Mouse (Mus musculus) layer of hippocampus, adult 2 months (tissue): ENCODE measurements around the gene Qrfp. TPM values are rescaled to one million over a fixed set of nuclear protein-coding genes. Genes with fewer than 3 reads are reported as not detected.

Experiments used
- DNase-seq, 2 experiments: peaks; one replicate each; pipeline ENCODE4 v3.0.0; 2022; ENCODE audit warnings: low spot score in 2 of 2
- H3K27ac ChIP-seq: fragments of 200-600 bp; 2 replicates; pipeline ENCODE4 v1.8.1; 2022
- H3K4me3 ChIP-seq: fragments of 200-600 bp; 2 replicates; pipeline ENCODE4 v1.8.1; 2022; ENCODE audit warnings: mild to moderate bottlenecking
- CTCF ChIP-seq: fragments of 200-600 bp; conservative IDR thresholded peaks from 2 replicates; pipeline ENCODE4 v1.8.1; 2022; ENCODE audit warnings: antibody characterized with exemption, mild to moderate bottlenecking, moderate library complexity
- long read RNA-seq, 2 experiments: library from polyadenylated mRNA; stranded (forward); transcript quantifications; one replicate each; pipeline ENCODE4 v2.0.0; 2021; ENCODE audit warnings: borderline mapping rate in 2 of 2
- total RNA-seq, 2 experiments: library from RNA; stranded (reverse); gene quantifications; 2 replicates each; pipeline ENCODE4 v1.2.3; 2021

Qrfp gene
- not detected for total RNA-seq
- long read RNA-seq, experiment 1: 0 reads
- long read RNA-seq, experiment 2: 0 reads

GRCm38 (mm10) chr2:31810444-31810843, at the start of gene Qrfp:
Gene Qrfp, minus strand, starts transcription at chr2:31810580.
- no peak for DNase-seq
- Histone ChIP-seq H3K4me3 (no peak within 1 kb of the TSS), H3K27ac (no peak within 1 kb of the TSS)
- no peak for TF ChIP-seq CTCF

GRCm38 (mm10) chr2:31858500-31858899, 48.1 kb upstream of the Qrfp start:
- no peak for DNase-seq
- TF ChIP-seq CTCF: no peak
- Histone ChIP-seq H3K4me3 (no peak overlapping the region), H3K27ac (no peak overlapping the region)

DNA sequence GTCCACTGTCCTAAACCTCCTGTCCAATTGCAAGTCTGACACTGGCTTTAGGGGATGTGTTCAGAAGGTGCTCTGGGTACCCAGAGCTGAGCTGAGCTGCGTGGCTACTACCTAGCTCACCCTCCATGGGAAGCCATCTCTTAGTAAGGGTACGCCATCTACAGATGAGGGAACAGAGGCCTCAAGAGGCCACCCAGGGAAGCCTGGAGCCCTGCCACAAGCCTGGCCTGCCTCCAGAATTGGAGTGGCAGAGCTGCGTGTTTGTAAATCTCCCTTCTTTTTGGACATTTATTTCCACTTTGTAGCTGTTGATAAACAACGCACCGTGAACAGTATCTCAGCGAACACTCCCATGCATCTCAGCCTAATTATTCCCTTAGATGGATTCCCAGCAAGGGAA, 46.8 kb upstream of the Qrfp start:
- TF ChIP-seq CTCF: 0 out of 2 replicates have a peak, but pooled peaks have one; percentile 8
- H3K27ac ChIP-seq: no peak overlapping the region
- H3K4me3 ChIP-seq: no peak overlapping the region
- no peak for DNase-seq

- no peak for TF ChIP-seq CTCF
- DNase-seq: no peak
- Histone ChIP-seq H3K27ac (no peak overlapping the region), H3K4me3 (no peak overlapping the region)
Measured at GRCm38 (mm10) chr2:31855991-31856390, 45.6 kb upstream of the Qrfp start.

DNA sequence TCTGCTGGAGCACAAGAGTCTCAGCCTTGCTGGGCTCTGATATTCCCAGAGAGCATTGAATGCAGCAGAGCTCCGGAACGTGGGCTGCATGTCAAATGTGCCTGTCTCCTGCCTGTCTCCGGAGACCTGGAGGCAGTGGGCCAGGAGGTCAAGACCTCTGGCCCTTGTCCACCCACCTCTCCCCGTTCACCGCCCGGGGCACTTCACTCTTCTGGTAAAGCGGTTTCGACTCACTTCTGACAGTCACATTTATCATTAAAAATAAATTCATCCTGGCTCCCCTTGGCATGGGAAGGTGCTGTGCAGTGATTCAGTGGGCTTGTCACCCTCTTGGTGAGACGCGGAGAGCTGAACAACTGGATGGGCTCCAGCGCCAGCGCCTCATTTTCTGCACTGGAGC, 39.8 kb upstream of the Qrfp start:
- no peak overlapping the region for H3K4me3 ChIP-seq
- DNase-seq: no peak
- no peak overlapping the region for H3K27ac ChIP-seq
- TF ChIP-seq CTCF: no peak

- TF ChIP-seq CTCF: peak; percentile 75
- Histone ChIP-seq H3K27ac (no peak overlapping the region), H3K4me3 (no peak overlapping the region)
- DNase-seq: no peak
Measured at GRCm38 (mm10) chr2:31847908-31848307, 37.5 kb upstream of the Qrfp start.

DNA sequence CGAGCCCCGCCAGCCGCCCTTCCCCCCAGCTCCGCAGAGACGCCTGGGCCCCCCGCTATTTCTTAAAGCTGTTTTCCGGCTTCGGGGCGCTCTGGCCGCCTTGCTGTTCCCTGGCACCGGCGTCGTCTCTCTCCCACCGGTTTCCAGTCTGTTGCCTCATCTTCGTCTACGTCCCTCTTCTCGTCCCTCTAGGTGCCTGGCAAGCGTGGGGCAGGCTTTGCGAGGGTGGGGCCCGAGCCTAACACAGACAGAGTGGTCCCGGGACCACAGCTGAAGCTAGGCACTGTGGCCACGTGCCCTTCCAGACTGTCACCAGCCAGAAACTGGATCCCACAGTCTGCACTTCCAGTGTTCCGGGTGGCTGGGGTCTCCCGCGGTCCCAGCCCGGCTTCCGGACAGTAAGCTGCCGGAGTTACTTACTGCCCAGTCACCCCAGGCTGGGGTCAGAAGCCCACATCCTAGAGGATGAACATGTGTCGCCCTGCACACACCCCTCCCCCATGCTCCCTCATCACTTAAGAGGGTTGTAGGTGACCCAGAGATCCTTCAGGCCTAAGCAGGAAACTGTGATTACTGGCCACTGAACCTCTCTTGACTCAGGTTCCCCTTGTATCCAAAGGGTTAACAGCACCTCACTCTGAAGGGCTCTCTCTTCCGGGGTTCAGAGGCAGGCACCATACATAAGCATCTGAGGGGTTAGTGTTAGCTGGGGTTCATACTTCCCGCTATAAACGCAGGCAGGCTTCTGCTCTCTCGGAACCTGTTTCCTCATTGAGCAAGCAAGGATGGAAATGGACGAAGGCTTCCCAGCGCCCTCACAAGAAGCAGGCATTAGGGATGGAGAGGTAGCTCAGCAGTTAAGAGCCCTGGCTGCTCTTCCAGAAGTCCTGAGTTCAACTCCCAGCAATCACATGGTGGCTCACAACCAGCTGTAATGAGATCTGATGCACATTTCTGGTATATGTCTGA, 36.6 kb upstream of the Qrfp start:
- TF ChIP-seq CTCF: no peak
- no peak for DNase-seq
- peak overlapping the region; percentile 82; the same call in 1 of the 2 replicates for H3K27ac ChIP-seq
- peak overlapping the region; percentile 69 for H3K4me3 ChIP-seq

- DNase-seq: peak in 1 of 2 experiments; percentile 46
- peak within 1 kb of the TSS; percentile 82 for H3K27ac ChIP-seq
- TF ChIP-seq CTCF: no peak
- peak within 1 kb of the TSS; percentile 69 for H3K4me3 ChIP-seq
Measured at GRCm38 (mm10) chr2:31845896-31846691, 35.7 kb upstream of the Qrfp start, which contains the start of gene Fibcd1. Gene Fibcd1, minus strand, starts transcription at chr2:31846005.

DNA sequence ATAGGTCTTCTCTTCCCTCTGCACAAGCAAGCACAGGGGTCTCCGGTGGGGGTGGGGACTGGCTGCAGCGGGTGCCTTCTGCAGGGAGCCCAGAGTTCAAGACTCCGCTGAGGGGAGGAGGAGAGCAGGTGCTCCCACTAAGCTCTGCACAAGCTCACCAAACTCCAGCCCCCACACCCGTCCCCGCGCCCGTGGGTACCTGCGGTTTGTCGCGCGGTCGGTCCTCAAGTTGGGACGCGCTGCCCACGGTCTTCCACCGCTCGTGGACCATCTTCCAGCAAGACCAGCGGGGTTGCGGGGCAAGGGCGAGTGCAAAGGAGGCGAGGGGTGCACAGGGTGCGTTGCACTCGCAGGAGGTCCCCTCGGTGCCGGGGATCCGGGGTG, 35.1 kb upstream of the Qrfp start:
- Histone ChIP-seq H3K4me3 (peak overlapping the region; percentile 69), H3K27ac (peak overlapping the region; percentile 82)
- no peak for TF ChIP-seq CTCF
- DNase-seq: no peak

GRCm38 (mm10) chr2:31844729-31845136, 34.4 kb upstream of the Qrfp start:
- no peak for TF ChIP-seq CTCF
- Histone ChIP-seq H3K27ac (peak overlapping the region; percentile 82; the same call in 1 of the 2 replicates), H3K4me3 (peak overlapping the region; percentile 69)
- no peak for DNase-seq

DNA sequence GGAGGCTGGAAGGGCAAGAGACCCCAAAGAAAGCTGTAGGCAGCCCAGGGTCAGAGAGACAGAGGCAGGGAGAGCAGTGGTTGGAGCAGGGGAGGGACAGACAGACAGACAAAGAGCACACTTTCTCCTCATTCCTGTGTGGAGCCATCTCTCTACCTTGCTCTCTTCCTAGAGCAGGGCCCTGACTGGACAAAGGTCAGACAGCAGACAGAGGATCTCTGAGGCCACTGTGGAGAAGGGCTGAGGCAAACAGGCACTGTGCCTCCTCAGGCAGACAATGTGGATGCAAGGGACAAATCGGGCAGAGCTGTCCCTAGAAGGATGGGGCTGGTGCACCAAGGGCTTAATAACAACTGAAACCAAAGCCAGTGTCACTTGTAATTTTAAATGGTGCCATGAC, 28.5 kb upstream of the Qrfp start:
- Histone ChIP-seq H3K27ac (no peak overlapping the region), H3K4me3 (no peak overlapping the region)
- DNase-seq: no peak
- no peak for TF ChIP-seq CTCF

DNA sequence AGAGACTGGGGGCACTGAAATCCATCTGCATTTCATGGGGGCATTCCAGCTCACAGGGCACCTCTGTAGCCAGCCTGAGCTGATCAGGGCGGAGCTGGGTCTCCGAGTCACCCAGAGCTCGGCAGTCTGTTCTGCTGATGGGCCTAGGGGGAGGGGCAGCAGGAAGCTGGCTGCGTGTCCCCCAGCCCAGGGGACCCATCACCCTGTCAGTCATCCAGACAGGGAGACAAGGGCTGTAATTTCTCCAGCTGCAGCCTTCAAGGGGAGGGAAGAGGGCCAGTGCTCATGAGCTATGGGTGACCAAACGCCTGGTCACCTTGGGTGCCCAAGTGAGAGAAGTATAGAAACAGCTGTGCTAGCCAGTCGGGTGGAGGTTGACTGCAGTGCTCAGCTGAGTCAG, 26.6 kb upstream of the Qrfp start:
- no peak for DNase-seq

GRCm38 (mm10) chr2:31836091-31836490, 25.7 kb upstream of the Qrfp start:
- H3K27ac ChIP-seq: no peak overlapping the region
- no peak for DNase-seq
- TF ChIP-seq CTCF: no peak
- no peak overlapping the region for H3K4me3 ChIP-seq

More for the DNA sequence above, 26.6 kb upstream of the Qrfp start:
- Histone ChIP-seq H3K27ac (no peak overlapping the region), H3K4me3 (no peak overlapping the region)
- TF ChIP-seq CTCF: no peak
